Mouse (Mus musculus): Measurements from ENCODE around the gene Clasp1. TPM values are rescaled to one million over a fixed set of nuclear protein-coding genes. Genes with fewer than 3 reads are reported as not detected.

Gene Clasp1
- polyA plus RNA-seq, 1 experiment, result 14.8 TPM

GRCm38 (mm10) chr1:118531259-118531658 lies 142.4 kb downstream of the Clasp1 start:
- no peak for TF ChIP-seq POLR2A (IDR thresholded peaks at IDR 0.05; ENCODE audit: low read depth, low read length)
- TF ChIP-seq CTCF (IDR thresholded peaks at IDR 0.05; ENCODE audit: extremely low read depth, insufficient read depth, insufficient read length, insufficient replicate concordance), result no peak
- WGBS, result 86% methylated on average over 3 of the region's 3 CpGs
- H3K36me3 ChIP-seq (ENCODE audit: control insufficient read depth, insufficient read depth, low read length), result peaks cover 50% of the 10 kb centered on the region

GRCm38 (mm10) chr1:118536021-118536420 lies 147.2 kb downstream of the Clasp1 start:
- no peaks in the 10 kb centered on the region for H3K27me3 ChIP-seq (ENCODE audit: control insufficient read depth, insufficient read depth, low read length)
- H3K27ac ChIP-seq (ENCODE audit: insufficient read depth, low read length), result no peak overlapping the region
- TF ChIP-seq POLR2A (IDR thresholded peaks at IDR 0.05; ENCODE audit: low read depth, low read length) (no peak), CTCF (IDR thresholded peaks at IDR 0.05; ENCODE audit: extremely low read depth, insufficient read depth, insufficient read length, insufficient replicate concordance) (no peak)
- no peak overlapping the region for H3K4me3 ChIP-seq (ENCODE audit: extremely low read depth, insufficient read depth, insufficient read length)
- DNase-seq (ENCODE audit: low read depth in 1 of 2, low spot score in 2 of 2), result no peak
- no peaks in the 10 kb centered on the region for H3K4me1 ChIP-seq (ENCODE audit: control insufficient read depth, insufficient read depth, insufficient read length)
- H3K36me3 ChIP-seq (ENCODE audit: control insufficient read depth, insufficient read depth, low read length), result peaks cover 49% of the 10 kb centered on the region
- WGBS, result 95% methylated on average over 15 of the region's 15 CpGs

More at GRCm38 (mm10) chr1:118531259-118531658, 142.4 kb downstream of the Clasp1 start:
- H3K27ac ChIP-seq (ENCODE audit: insufficient read depth, low read length), result no peak overlapping the region
- H3K4me3 ChIP-seq (ENCODE audit: extremely low read depth, insufficient read depth, insufficient read length), result no peak overlapping the region
- no peaks in the 10 kb centered on the region for H3K27me3 ChIP-seq (ENCODE audit: control insufficient read depth, insufficient read depth, low read length)
- no peak for DNase-seq (ENCODE audit: low read depth in 1 of 2, low spot score in 2 of 2)
- H3K4me1 ChIP-seq (ENCODE audit: control insufficient read depth, insufficient read depth, insufficient read length), result no peaks in the 10 kb centered on the region

GRCm38 (mm10) chr1:118539046-118539445 lies 150.2 kb downstream of the Clasp1 start:
- peaks cover 52% of the 10 kb centered on the region for H3K36me3 ChIP-seq (ENCODE audit: control insufficient read depth, insufficient read depth, low read length)
- no peak overlapping the region for H3K27ac ChIP-seq (ENCODE audit: insufficient read depth, low read length)
- no peak overlapping the region for H3K4me3 ChIP-seq (ENCODE audit: extremely low read depth, insufficient read depth, insufficient read length)
- WGBS, result 96% methylated on average over 6 of the region's 6 CpGs
- H3K4me1 ChIP-seq (ENCODE audit: control insufficient read depth, insufficient read depth, insufficient read length), result no peaks in the 10 kb centered on the region
- no peaks in the 10 kb centered on the region for H3K27me3 ChIP-seq (ENCODE audit: control insufficient read depth, insufficient read depth, low read length)
- no peak for TF ChIP-seq CTCF (IDR thresholded peaks at IDR 0.05; ENCODE audit: extremely low read depth, insufficient read depth, insufficient read length, insufficient replicate concordance)
- TF ChIP-seq POLR2A (IDR thresholded peaks at IDR 0.05; ENCODE audit: low read depth, low read length), result no peak
- no peak for DNase-seq (ENCODE audit: low read depth in 1 of 2, low spot score in 2 of 2)

GRCm38 (mm10) chr1:118542880-118543279 lies 154.0 kb downstream of the Clasp1 start:
- H3K4me3 ChIP-seq (ENCODE audit: extremely low read depth, insufficient read depth, insufficient read length), result no peak overlapping the region
- no peaks in the 10 kb centered on the region for H3K27me3 ChIP-seq (ENCODE audit: control insufficient read depth, insufficient read depth, low read length)
- no peak for DNase-seq (ENCODE audit: low read depth in 1 of 2, low spot score in 2 of 2)
- WGBS, result 92% methylated on average over 7 of the region's 7 CpGs
- TF ChIP-seq POLR2A (IDR thresholded peaks at IDR 0.05; ENCODE audit: low read depth, low read length), result no peak
- no peaks in the 10 kb centered on the region for H3K4me1 ChIP-seq (ENCODE audit: control insufficient read depth, insufficient read depth, insufficient read length)
- H3K36me3 ChIP-seq (ENCODE audit: control insufficient read depth, insufficient read depth, low read length), result peaks cover 55% of the 10 kb centered on the region
- no peak overlapping the region for H3K27ac ChIP-seq (ENCODE audit: insufficient read depth, low read length)

- Histone ChIP-seq H3K27me3 (ENCODE audit: control insufficient read depth, insufficient read depth, low read length) (no peaks in the 10 kb centered on the region), H3K4me1 (ENCODE audit: control insufficient read depth, insufficient read depth, insufficient read length) (no peaks in the 10 kb centered on the region), H3K36me3 (ENCODE audit: control insufficient read depth, insufficient read depth, low read length) (peaks cover 52% of the 10 kb centered on the region), H3K4me3 (ENCODE audit: extremely low read depth, insufficient read depth, insufficient read length) (no peak overlapping the region), H3K27ac (ENCODE audit: insufficient read depth, low read length) (no peak overlapping the region)
- WGBS, result 96% methylated on average over 5 of the region's 5 CpGs
- no peak for DNase-seq (ENCODE audit: low read depth in 1 of 2, low spot score in 2 of 2)
- TF ChIP-seq CTCF (IDR thresholded peaks at IDR 0.05; ENCODE audit: extremely low read depth, insufficient read depth, insufficient read length, insufficient replicate concordance) (no peak), POLR2A (IDR thresholded peaks at IDR 0.05; ENCODE audit: low read depth, low read length) (no peak)
Observed at GRCm38 (mm10) chr1:118548769-118549168, 159.9 kb downstream of the Clasp1 start.

- Histone ChIP-seq H3K36me3 (ENCODE audit: control insufficient read depth, insufficient read depth, low read length) (peaks cover 57% of the 10 kb centered on the region), H3K27me3 (ENCODE audit: control insufficient read depth, insufficient read depth, low read length) (no peaks in the 10 kb centered on the region), H3K4me1 (ENCODE audit: control insufficient read depth, insufficient read depth, insufficient read length) (no peaks in the 10 kb centered on the region), H3K4me3 (ENCODE audit: extremely low read depth, insufficient read depth, insufficient read length) (no peak overlapping the region), H3K27ac (ENCODE audit: insufficient read depth, low read length) (no peak overlapping the region)
- 93% methylated on average over 5 of the region's 5 CpGs for WGBS
- TF ChIP-seq CTCF (IDR thresholded peaks at IDR 0.05; ENCODE audit: extremely low read depth, insufficient read depth, insufficient read length, insufficient replicate concordance) (no peak), POLR2A (IDR thresholded peaks at IDR 0.05; ENCODE audit: low read depth, low read length) (no peak)
- no peak for DNase-seq (ENCODE audit: low read depth in 1 of 2, low spot score in 2 of 2)
Observed at GRCm38 (mm10) chr1:118551152-118551551, 162.3 kb downstream of the Clasp1 start.

- WGBS, result 93% methylated on average over 4 of the region's 4 CpGs
- TF ChIP-seq CTCF (IDR thresholded peaks at IDR 0.05; ENCODE audit: extremely low read depth, insufficient read depth, insufficient read length, insufficient replicate concordance) (no peak), POLR2A (IDR thresholded peaks at IDR 0.05; ENCODE audit: low read depth, low read length) (no peak)
- DNase-seq (ENCODE audit: low read depth in 1 of 2, low spot score in 2 of 2), result no peak
- Histone ChIP-seq H3K4me3 (ENCODE audit: extremely low read depth, insufficient read depth, insufficient read length) (no peak overlapping the region), H3K27me3 (ENCODE audit: control insufficient read depth, insufficient read depth, low read length) (no peaks in the 10 kb centered on the region), H3K36me3 (ENCODE audit: control insufficient read depth, insufficient read depth, low read length) (peaks cover 51% of the 10 kb centered on the region), H3K27ac (ENCODE audit: insufficient read depth, low read length) (no peak overlapping the region), H3K4me1 (ENCODE audit: control insufficient read depth, insufficient read depth, insufficient read length) (no peaks in the 10 kb centered on the region)
Observed at GRCm38 (mm10) chr1:118552071-118552470, 163.2 kb downstream of the Clasp1 start.

Data from spleen, adult 2 months (tissue).